Mouse (Mus musculus) megakaryocyte progenitor cell, adult 5-6 weeks (primary cell): ENCODE measurements around the gene Ephb2. TPM values are rescaled to one million over a fixed set of nuclear protein-coding genes. Genes with fewer than 3 reads are reported as not detected.

Experiments
- ATAC-seq: replicated peaks from 2 replicates; pipeline ENCODE4 v1.8.0; 2016; ENCODE audit warnings: mild to moderate bottlenecking, moderate TSS enrichment, inconsistent platforms; ENCODE audit not compliant: poor library complexity
- total RNA-seq, 2 experiments: library from RNA; stranded (forward) in 1 of 2; stranded (reverse) in 1 of 2; fragments of 157-497, 149-512 nt in 1 of 2; fragments of 200-1000 nt in 1 of 2; gene quantifications; 2 replicates each; pipeline versions ENCODE4 v1.2.3 to v1.2.4; 2015 to 2017

Gene Ephb2
- total RNA-seq, 2 experiments from 2014 or later = 1.2 to 3.0 TPM

DNA sequence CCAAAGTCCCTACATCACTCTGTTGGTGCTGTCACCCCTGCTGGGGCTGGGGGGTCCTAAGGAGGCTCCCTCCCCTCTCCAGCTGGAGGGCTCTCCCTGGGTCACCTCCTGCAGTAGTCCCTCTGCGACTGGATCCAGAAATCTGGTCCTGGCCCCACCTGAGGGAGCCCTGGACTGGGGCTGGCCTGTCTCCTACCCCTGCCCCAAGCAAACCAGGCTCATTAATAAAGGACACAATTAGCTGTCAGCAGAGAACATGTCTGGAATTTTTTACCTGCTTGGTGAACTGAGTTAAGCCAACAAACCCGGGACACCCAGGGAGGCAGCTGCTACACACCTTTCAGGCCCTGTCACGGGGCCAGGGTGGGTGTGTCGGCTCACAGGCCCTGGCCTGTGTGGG, 129.1 kb downstream of the Ephb2 start:
- ATAC-seq = no peak

DNA sequence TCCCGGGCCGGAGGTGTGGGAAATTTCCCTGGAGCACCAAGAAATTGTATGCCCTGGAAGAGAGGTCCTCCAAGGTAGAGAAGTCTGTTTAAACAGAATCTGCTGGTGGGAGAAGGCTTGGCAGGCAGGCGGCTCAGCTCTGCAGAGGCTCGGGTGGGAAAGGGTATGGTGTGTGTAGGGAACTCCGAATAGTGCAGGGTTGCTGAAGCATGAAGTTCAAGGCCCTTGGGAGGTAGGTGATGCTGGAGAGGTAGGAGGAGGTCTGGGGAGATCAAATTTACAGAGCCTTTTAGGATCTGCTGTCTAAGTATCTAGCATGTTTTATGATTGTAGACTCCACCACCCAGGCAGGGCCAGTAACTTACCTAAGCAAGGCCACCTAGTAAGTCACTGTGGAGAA, 130.7 kb downstream of the Ephb2 start:
- ATAC-seq = no peak

GRCm38 (mm10) chr4:136704551-136704950, 131.2 kb downstream of the Ephb2 start:
- ATAC-seq = no peak

DNA sequence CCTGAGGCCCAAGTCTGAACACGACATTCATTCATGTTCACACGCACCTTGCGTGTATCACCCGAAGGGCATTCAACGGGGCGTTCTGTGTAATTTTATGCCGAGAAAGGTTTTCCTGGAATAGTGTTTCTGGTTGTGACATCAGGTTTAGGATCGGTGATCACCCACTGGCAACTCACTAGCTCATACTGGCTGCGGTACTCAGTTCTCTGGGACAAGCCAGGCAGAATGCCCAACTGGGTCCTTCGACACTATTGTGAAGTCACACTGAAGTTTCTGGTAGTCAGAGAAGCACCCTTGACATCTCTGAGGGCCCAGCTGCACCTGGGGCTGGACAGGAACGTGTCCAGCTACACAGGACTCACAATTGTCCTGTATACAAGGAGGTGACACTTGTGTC, 132.4 kb downstream of the Ephb2 start:
- ATAC-seq = no peak

DNA sequence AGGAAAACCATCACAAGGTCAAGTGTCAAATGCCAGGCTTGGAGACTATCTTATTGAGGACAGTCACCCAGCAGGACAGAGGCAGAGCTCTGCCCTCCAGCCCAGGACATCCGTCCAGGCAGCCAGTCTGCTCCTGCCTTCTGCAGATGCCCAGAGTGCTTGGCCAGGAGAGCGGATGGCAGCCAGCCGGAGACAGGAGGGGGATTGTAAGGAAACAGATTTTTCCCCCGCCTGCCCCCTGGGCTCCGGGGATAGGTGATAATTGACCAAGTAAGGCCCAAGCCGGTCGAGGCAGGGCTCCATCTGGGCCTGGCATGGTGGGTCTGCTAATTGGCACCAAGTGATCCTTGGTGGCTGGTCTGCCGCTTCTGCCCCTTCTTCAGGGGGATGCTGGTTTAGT, 133.3 kb downstream of the Ephb2 start:
- ATAC-seq = no peak

- ATAC-seq = no peak
Measured at GRCm38 (mm10) chr4:136701236-136701635, 134.6 kb downstream of the Ephb2 start.

DNA sequence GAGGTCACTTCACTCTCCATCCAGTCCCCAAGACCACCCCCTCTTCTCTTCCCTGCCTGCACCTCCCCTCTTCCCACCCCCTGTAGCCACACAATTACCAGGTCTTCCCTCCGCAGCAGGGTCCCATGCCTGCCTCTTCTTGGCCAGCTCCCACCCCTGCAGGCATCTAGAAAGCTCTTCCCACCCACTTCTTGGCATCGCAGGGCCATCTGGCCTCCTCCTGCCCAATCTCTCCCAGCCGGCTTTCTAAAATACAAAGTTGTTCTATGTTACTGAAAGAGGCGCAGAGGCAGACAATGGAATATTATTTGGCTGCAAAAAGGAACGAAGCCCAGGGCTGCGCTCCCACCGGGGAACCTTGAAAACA, 136.7 kb downstream of the Ephb2 start:
- ATAC-seq = no peak

GRCm38 (mm10) chr4:136698404-136699083, 137.2 kb downstream of the Ephb2 start:
- ATAC-seq = no peak

GRCm38 (mm10) chr4:136697325-136697724, 138.5 kb downstream of the Ephb2 start:
- ATAC-seq = no peak

- peak; percentile 90 for ATAC-seq
Measured at GRCm38 (mm10) chr4:136696381-136696925, 139.3 kb downstream of the Ephb2 start.

GRCm38 (mm10) chr4:136695696-136696095, 140.1 kb downstream of the Ephb2 start:
- no peak for ATAC-seq

DNA sequence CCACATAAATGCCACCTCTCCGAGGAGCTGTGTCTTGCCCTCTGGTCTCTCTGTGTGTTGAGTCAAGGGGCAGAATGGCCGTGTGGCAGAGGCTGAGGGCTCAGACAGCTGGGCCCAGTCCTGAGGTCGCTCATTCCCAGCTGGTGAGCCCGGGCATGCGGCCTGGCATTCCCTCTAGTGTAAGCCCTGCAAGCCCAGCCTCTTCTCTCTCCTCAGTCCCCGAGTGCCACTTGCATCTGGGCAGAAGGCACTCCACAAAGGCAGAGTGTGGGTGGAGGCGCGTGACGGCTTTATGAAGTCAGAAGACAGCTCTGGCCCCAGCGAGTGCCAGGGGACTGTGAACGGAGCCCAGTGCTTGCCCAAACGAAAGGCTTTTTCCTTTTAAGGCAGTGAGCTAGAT, 145.8 kb downstream of the Ephb2 start:
- no peak for ATAC-seq

- no peak for ATAC-seq
Measured at GRCm38 (mm10) chr4:136688113-136688512, 147.7 kb downstream of the Ephb2 start.

GRCm38 (mm10) chr4:136685431-136685869, 150.3 kb downstream of the Ephb2 start:
- no peak for ATAC-seq

- ATAC-seq = 0 out of 2 replicates have a peak, but pooled peaks have one; percentile 42
Measured at GRCm38 (mm10) chr4:136684485-136684884, 151.3 kb downstream of the Ephb2 start.

DNA sequence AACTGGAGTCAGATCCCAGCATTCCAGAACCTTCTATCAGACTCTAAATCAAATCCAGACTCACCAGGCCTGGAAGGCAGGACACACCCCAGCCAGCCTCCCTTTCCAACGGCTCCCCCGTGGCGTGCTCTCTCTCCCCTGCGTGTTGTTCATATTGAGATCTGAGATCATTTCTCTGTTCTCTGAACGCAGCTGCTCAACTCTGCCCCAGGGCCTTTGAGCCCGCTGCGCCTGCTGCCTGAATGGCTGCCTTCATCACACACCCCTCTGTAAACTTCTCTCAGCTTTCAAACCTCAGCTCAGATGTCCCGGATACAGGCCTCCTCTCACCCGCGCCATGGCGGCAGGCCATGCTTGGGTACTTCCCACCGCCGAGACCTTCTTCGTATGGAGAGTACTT, 155.1 kb downstream of the Ephb2 start:
- no peak for ATAC-seq

GRCm38 (mm10) chr4:136679221-136679620, 156.6 kb downstream of the Ephb2 start:
- no peak for ATAC-seq

DNA sequence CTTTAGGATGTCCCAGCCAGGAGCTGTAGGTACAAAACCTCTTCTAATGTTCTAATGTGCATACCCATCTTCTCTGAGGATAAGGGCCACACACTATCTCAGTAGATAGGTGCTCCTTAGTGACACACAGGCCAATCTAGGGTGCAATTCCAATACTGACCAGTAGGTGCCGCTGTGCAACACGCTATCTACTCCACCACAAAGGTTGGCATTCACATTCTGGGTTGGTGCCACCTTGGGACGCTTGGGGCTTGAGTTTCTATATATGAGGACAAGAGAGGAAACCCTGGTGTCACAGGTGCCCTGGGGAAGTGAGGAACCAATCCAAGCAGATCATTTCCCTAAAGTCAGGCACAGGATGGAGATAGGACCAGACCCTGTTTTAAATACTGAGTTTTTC, 157.3 kb downstream of the Ephb2 start:
- ATAC-seq = peak; percentile 91

DNA sequence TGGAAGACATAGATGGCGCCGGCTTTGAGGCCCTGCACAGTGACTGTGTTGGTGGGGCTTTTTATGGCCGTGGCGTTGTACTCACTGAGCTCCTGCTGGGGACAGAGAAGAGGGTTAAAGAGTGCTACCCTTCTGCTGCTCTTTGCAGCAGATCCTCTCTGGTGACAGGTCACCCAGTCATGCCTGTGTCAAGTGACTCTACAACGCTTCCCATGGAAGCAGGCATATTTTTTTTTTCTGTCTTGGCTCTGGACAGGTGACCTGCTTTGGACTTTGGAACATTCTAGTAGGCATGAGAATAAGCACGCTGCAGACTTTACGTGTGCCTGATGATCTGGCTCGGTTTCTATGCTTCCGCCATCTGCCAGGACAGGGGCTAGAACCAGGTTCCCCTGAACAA, 160.3 kb downstream of the Ephb2 start:
- no peak for ATAC-seq

GRCm38 (mm10) chr4:136672335-136673090, 163.3 kb downstream of the Ephb2 start:
- ATAC-seq = no peak

- no peak for ATAC-seq
Measured at GRCm38 (mm10) chr4:136667757-136668156, 168.0 kb downstream of the Ephb2 start.

- ATAC-seq = no peak
Measured at GRCm38 (mm10) chr4:136666002-136666401, 169.8 kb downstream of the Ephb2 start.
